Mouse (Mus musculus): Measurements from ENCODE around the gene Bend4.

DNA sequence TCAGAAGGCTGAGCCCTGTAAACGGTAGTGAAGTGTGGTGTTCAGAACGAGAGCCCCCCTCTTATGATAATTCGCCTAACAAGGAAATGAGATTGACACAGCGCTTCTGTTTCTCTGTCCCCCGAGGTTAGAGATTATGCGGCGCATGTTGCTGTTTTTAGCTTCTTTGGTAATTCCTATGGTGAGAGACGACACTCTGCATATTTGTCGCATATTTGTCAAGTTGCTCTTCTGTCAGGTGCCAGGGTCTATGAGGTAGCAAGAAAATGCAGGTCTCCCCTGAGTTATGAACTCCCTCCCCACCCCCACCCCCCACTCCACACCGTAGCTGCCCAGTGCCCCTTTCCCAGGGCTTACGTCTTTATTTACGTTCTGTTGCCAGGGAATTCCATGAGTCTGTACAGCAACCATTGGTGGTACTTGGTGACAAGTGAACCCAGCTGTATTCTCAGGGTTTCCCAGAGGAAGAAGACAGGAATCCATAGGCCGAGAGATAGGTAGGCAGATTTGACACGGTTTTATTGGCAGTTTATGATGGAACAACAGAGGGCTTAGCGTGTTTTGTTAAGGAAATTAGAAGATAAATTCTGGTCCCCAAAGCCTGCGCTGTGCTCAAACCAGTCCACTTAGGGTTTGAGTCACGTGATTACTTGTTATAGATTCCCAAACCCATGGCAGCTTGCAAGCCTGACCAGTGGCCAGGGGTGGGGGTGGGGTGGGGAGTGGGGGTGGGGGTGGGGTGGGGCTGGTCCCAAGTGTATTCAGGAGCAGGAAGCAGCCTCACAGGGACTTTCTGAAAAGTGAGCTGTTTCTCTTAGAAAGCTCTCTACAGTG lies 16.3 kb upstream of the Bend4 start:
- no peak for TF ChIP-seq EP300 (IDR thresholded peaks at IDR 0.05; ENCODE audit: low read depth)
- TF ChIP-seq CTCF (IDR thresholded peaks at IDR 0.05; ENCODE audit: low read depth): no peak

All from heart, postnatal 0 days (tissue).